Mouse (Mus musculus) hindbrain, embryonic 11.5 days (tissue): ENCODE data around the gene Tlr2. TPM values are rescaled to one million over a fixed set of nuclear protein-coding genes. Genes with fewer than 3 reads are reported as not detected.
A peak's percentile ranks its signal among the peaks of the same experiment; 100 is the strongest.

ENCODE experiments used
- ATAC-seq: fragments of 200-750 bp; cut with Nextera tagmentation; 2 replicates; pipeline ENCODE4 v1.8.0; 2017; ENCODE audit warnings: mild to moderate bottlenecking, moderate TSS enrichment, moderate library complexity; ENCODE audit not compliant: low FRiP score
- DNase-seq: peaks from one replicate; pipeline ENCODE4 v3.0.0-alpha.2; 2015; ENCODE audit warnings: low spot score
- H3K27ac ChIP-seq: fragments of 300-500 bp; sonication (generic); 2 replicates; pipeline ENCODE4 v1.5.1; 2014; ENCODE audit warnings: mild to moderate bottlenecking, low read depth, low read length
- H3K27me3 ChIP-seq: fragments of 300-500 bp; sonication (generic); 2 replicates; pipeline ENCODE4 v1.6.1; 2014; ENCODE audit warnings: mild to moderate bottlenecking, low read length, moderate library complexity, mixed read lengths; ENCODE audit not compliant: control insufficient read depth, insufficient read depth
- H3K36me3 ChIP-seq: fragments of 300-500 bp; sonication (generic); 2 replicates; pipeline ENCODE4 v1.6.1; 2014; ENCODE audit warnings: mild to moderate bottlenecking, low read length, moderate library complexity, mixed read lengths; ENCODE audit not compliant: control insufficient read depth, insufficient read depth
- H3K4me1 ChIP-seq: fragments of 300-500 bp; sonication (generic); replicated peaks from 2 replicates; pipeline ENCODE4 v1.6.1; 2014; ENCODE audit warnings: low read length, mixed read lengths; ENCODE audit not compliant: control insufficient read depth, insufficient read depth
- H3K4me2 ChIP-seq: fragments of 300-500 bp; sonication (generic); replicated peaks from 2 replicates; pipeline ENCODE4 v1.6.1; 2014; ENCODE audit warnings: mild to moderate bottlenecking, low read depth, low read length
- H3K4me3 ChIP-seq: fragments of 300-500 bp; sonication (generic); 2 replicates; pipeline ENCODE4 v1.5.1; 2014; ENCODE audit warnings: low read depth, low read length
- H3K9ac ChIP-seq: fragments of 300-500 bp; sonication (generic); 2 replicates; pipeline ENCODE4 v1.6.1; 2014; ENCODE audit warnings: low read depth, low read length
- H3K9me3 ChIP-seq: fragments of 300-500 bp; sonication (generic); 2 replicates; pipeline ENCODE4 v1.6.1; 2016; ENCODE audit warnings: low read length; ENCODE audit not compliant: control insufficient read depth
- WGBS: fragments of 180-500 bp; shearing (Covaris S2); extraction: QIAGEN DNeasy Blood & Tissue Kit; methylation state at CpG from one replicate; pipeline ENCODE4 v1.1.7; 2014; 5-methylcytosine and 5-hydroxymethylcytosine counted together
- polyA plus RNA-seq: library from polyadenylated mRNA; unstranded; fragments of >200 nt; fragmentation: Nextera tagmentation; extraction: Ambion mirVana; gene quantifications from 2 replicates; pipeline ENCODE4 v1.2.1, GENCODE M21; 2014

The Tlr2 gene
- polyA plus RNA-seq, 1 experiment from 2014 or later: 2.0 TPM

DNA sequence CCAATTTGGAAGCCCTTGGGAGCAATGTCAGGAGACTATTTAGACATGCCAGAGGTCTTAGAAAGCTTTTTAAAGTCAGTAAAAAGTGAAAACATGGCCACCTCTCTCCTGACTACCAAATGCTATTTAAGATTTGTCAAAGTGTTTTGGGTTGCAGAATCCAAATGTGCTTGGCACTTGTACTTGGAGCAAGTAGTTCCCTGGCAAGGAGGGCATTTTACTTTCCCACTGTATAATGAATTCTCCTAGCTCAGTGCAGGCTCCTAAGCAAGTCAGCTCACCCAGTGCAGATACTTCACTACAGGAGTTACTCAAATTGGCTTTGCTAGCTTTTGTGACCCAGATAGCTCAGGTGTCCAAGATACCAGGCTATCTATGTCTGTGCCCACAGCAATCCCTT, 28.7 kb downstream of the Tlr2 start:
- DNase-seq (no peak), ATAC-seq (no peak)
- no peaks in the 10 kb centered on the region for H3K4me1 ChIP-seq
- H3K9ac ChIP-seq: no peak overlapping the region
- no peaks in the 10 kb centered on the region for H3K27me3 ChIP-seq
- no peak overlapping the region for H3K4me2 ChIP-seq
- no peaks in the 10 kb centered on the region for H3K36me3 ChIP-seq
- no peak overlapping the region for H3K27ac ChIP-seq
- no peak overlapping the region for H3K4me3 ChIP-seq
- no peaks in the 10 kb centered on the region for H3K9me3 ChIP-seq

DNA sequence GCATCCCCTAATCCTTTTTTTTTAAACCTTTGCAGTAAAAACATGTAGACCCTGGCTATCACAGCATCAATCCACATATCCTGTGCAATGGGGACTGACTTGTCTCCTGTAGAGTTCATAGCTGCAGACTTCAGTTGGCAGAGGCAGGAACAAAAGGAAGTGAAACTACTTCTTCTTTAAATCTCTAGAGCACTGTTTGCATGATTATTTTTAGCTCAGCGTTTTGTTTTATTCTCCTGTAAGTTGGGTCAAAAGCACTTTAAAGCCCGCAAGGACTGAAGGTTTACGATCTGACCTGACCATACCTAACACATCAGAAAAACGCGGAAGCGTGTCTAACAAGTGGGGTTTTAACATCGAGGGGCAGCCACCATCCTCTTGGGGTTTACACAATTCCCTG, 29.6 kb downstream of the Tlr2 start:
- DNase-seq (no peak), ATAC-seq (no peak)
- no peaks in the 10 kb centered on the region for H3K4me1 ChIP-seq
- WGBS: 85% methylated on average over 7 of the region's 7 CpGs
- no peak overlapping the region for H3K9ac ChIP-seq
- H3K36me3 ChIP-seq: no peaks in the 10 kb centered on the region
- H3K9me3 ChIP-seq: no peaks in the 10 kb centered on the region
- no peak overlapping the region for H3K4me2 ChIP-seq
- no peak overlapping the region for H3K27ac ChIP-seq
- H3K4me3 ChIP-seq: no peak overlapping the region
- H3K27me3 ChIP-seq: no peaks in the 10 kb centered on the region

DNA sequence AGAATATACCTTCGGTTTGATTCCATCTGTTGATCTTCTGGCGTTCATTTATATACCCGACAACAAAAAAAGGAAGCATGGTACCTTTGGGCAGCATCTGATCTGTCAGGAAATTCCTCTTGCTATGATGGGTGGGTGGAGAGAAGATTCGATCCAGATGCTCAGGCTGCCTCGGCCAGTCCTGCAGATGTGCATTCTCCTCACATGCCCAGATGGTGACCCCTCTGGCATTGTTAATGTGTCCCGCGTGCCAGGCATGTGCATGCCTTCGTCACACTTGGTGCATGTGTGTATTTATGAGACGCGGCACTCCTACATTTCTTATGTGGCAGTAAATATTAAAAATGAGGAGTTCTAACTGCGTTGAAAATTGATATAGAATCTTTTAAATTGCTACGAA, 33.1 kb downstream of the Tlr2 start:
- Histone ChIP-seq H3K4me3 (no peak overlapping the region), H3K9me3 (no peaks in the 10 kb centered on the region), H3K4me2 (no peak overlapping the region), H3K27me3 (no peaks in the 10 kb centered on the region), H3K9ac (no peak overlapping the region), H3K36me3 (no peaks in the 10 kb centered on the region), H3K4me1 (no peaks in the 10 kb centered on the region), H3K27ac (no peak overlapping the region)
- DNase-seq: no peak
- ATAC-seq: no peak
- 84% methylated on average over 12 of the region's 12 CpGs for WGBS

DNA sequence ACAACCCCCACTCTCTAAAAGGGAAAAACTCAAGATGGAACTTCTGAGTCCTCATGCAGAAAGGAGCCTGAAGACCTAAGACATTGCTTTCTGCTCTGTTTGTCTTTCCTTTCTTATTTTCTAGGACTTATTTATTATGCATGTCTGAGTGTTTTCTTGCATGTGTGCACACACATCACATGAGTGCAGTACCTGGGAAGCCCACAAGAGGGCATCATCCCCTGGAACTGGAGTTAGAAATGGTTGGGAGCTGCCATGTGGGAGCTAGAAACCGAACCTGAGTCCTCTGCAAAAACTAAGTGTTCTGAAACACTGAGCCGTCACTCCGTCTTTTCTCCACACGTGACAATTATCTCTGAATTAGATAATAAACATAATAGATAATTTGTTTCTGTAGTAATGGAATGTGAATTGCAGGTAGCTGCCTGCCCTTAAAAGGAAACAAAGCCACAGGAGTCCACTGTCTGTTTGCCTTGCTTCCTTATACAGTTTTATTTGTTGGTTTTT, 39.9 kb downstream of the Tlr2 start:
- no peak overlapping the region for H3K4me3 ChIP-seq
- H3K9ac ChIP-seq: no peak overlapping the region
- no peaks in the 10 kb centered on the region for H3K27me3 ChIP-seq
- WGBS: 94% methylated on average over 4 of the region's 4 CpGs
- no peak for ATAC-seq
- H3K9me3 ChIP-seq: no peaks in the 10 kb centered on the region
- H3K4me1 ChIP-seq: no peaks in the 10 kb centered on the region
- H3K4me2 ChIP-seq: no peak overlapping the region
- H3K36me3 ChIP-seq: no peaks in the 10 kb centered on the region
- H3K27ac ChIP-seq: no peak overlapping the region
- DNase-seq: no peak

DNA sequence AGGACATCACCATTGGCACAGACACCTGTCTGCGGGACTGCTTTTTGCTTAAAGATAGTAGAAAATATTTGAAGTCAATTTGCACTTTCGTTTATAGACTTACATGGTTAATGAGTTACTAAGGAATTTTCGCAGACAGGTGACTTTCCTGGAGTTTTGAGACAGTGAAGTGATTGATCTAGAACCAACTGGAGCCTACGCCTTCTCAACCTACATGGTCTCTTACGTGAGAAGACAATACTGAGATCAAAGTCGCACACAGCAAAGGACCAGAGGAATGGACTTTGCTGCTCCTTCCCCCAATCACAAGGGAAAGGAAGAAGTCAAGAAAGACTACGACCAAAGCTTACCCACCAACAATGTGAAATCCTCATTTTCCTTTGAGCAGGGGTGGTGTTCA, 42.1 kb downstream of the Tlr2 start:
- ATAC-seq: no peak
- H3K27me3 ChIP-seq: no peaks in the 10 kb centered on the region
- no peak overlapping the region for H3K4me2 ChIP-seq
- 94% methylated on average over 7 of the region's 7 CpGs for WGBS
- no peak overlapping the region for H3K27ac ChIP-seq
- no peak overlapping the region for H3K9ac ChIP-seq
- no peaks in the 10 kb centered on the region for H3K36me3 ChIP-seq
- no peaks in the 10 kb centered on the region for H3K4me1 ChIP-seq
- DNase-seq: no peak
- no peak overlapping the region for H3K4me3 ChIP-seq
- no peaks in the 10 kb centered on the region for H3K9me3 ChIP-seq

DNA sequence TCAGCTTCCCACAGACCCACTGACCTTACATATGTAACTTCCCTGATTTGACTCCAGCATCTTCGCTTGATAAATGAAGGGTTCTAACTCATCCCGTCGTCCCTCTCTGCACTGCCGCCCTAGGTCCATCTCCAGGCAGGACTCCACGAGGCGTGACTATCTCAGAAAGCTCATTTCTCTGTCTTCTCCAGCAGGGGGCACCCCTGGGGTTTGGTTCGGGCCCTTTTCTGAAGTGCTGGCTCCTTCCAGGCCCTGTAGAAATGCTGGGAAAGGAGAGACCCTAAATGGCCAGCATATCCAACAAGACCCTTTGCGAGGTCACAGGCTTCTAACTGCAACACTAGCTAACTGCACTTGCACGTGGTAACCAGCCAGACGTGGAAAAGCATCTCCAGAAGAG, 43.7 kb downstream of the Tlr2 start:
- Histone ChIP-seq H3K4me1 (no peaks in the 10 kb centered on the region), H3K27me3 (no peaks in the 10 kb centered on the region), H3K36me3 (no peaks in the 10 kb centered on the region), H3K4me3 (no peak overlapping the region), H3K9ac (no peak overlapping the region), H3K9me3 (no peaks in the 10 kb centered on the region), H3K27ac (no peak overlapping the region), H3K4me2 (no peak overlapping the region)
- peak; percentile 80 for DNase-seq
- 6% methylated on average over 10 of the region's 10 CpGs for WGBS
- ATAC-seq: peak; percentile 72; the same call in 1 of the 2 replicates

DNA sequence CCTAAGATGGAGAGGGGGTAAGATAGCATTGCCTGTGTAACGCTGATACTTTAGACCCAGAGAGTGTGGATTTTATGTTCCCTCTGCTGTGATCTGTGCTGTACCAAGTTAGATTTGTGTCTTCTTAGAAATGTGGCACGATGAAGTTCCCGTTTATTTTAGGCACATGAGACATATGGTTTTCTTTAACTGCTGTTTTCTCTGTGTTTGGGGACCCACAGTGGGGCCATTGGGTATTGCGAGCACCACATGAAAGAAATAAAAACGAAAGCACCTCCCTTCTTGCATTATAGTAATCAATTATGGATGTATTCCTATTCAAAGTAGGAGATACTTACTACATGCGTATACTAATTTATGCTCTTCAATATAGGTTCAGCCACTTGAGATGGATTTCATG, 44.5 kb downstream of the Tlr2 start:
- no peaks in the 10 kb centered on the region for H3K27me3 ChIP-seq
- H3K4me2 ChIP-seq: no peak overlapping the region
- DNase-seq (no peak), ATAC-seq (no peak)
- no peaks in the 10 kb centered on the region for H3K36me3 ChIP-seq
- no peaks in the 10 kb centered on the region for H3K4me1 ChIP-seq
- no peak overlapping the region for H3K27ac ChIP-seq
- WGBS: 75% methylated on average over 6 of the region's 6 CpGs
- H3K9me3 ChIP-seq: no peaks in the 10 kb centered on the region
- no peak overlapping the region for H3K4me3 ChIP-seq
- no peak overlapping the region for H3K9ac ChIP-seq

DNA sequence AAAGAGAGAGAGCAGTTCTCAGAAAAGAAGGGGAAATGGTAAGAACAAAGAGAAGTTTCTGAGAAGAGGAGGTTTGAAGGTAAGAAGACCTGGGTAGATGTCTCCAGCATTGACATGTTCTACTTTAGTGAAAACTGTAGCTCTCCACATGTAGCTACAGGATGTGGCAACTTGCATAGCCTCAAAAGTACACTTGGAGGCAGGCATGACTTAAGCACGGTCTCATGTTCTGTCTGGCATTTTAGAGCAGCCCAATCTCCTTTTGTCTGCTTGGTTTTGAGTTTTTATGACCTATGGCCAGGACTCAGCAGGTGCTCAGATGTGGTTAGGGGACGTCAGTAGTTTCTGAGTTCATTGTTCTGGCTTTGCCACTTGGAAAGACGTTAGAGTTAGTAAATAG, 50.1 kb downstream of the Tlr2 start:
- Histone ChIP-seq H3K4me3 (no peak overlapping the region), H3K4me2 (no peak overlapping the region), H3K27me3 (0 out of 2 replicates have a peak, but pooled peaks cover 2% of the 10 kb centered on the region), H3K27ac (no peak overlapping the region), H3K36me3 (no peaks in the 10 kb centered on the region), H3K9me3 (no peaks in the 10 kb centered on the region), H3K9ac (no peak overlapping the region), H3K4me1 (no peaks in the 10 kb centered on the region)
- ATAC-seq (no peak), DNase-seq (no peak)
- WGBS: 58% methylated on average over 3 of the region's 3 CpGs

DNA sequence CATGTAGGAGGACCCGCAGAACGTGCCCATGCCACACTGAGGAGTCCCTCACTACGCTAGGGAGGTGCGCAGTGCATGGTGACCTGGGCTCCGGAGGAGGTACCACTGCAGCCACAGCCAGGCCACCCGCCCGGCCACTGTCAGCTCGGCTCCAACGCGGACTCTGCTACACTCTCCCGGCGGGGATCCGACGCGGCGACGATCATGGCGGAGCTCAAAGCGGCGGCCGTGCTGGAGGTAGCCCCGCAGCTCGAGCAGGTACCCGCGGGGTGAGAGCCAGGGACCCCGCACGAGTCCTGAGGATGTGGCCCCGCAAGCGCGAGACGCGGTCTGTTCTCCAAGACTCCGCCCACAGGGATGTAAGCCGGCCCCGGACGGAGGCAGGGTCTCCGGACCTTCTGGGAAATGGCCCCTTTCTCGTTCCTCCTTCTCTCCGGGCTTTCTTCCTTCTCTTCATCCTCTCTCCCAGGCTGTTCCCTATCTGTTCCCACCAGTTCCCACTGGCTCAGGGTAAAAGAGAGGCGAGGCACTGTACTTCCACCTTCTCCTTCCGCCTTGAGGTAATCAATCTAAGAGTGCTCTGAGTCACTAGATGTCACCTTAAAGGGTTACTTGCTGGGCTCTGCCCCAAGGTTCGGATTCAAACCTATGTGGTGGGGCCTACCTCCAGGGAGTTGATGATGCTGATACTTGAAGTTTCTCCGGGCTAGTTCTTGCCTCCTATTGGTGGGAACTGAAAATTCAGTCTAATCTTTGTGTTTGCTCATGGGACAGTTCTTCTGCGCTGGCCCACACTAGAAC, 51.7 kb downstream of the Tlr2 start:
- H3K36me3 ChIP-seq: no peaks in the 10 kb centered on the region
- H3K4me1 ChIP-seq: peaks cover 2% of the 10 kb centered on the region; the same call in 1 of the 2 replicates
- DNase-seq: peak; percentile 69
- H3K4me3 ChIP-seq: peak overlapping the region; percentile 63
- 0 out of 2 replicates have a peak, but pooled peaks cover 2% of the 10 kb centered on the region for H3K27me3 ChIP-seq
- peak overlapping the region; percentile 75 for H3K9ac ChIP-seq
- H3K27ac ChIP-seq: no peak overlapping the region
- no peaks in the 10 kb centered on the region for H3K9me3 ChIP-seq
- ATAC-seq: peak; percentile 74
- 2% methylated on average over 44 of the region's 44 CpGs for WGBS
- peak overlapping the region; percentile 86 for H3K4me2 ChIP-seq
